Mouse (Mus musculus) CH12.LX (cell line): ENCODE data around the gene Rrp1. TPM values are rescaled to one million over a fixed set of nuclear protein-coding genes. Genes with fewer than 3 reads are reported as not detected.

Experiments used
- DNase-seq: peaks from one replicate; pipeline ENCODE4 v3.0.0-alpha.2; 2013; ENCODE audit errors: extremely low read depth
- H3K27ac ChIP-seq: 2 replicates; pipeline ENCODE4 v1.5.1; 2012; ENCODE audit warnings: low read depth, mild to moderate bottlenecking, control low read depth, moderate library complexity; ENCODE audit not compliant: insufficient read depth
- H3K27me3 ChIP-seq: replicated peaks from 2 replicates; pipeline ENCODE3; 2012; ENCODE audit warnings: inconsistent platforms
- H3K36me3 ChIP-seq, 2 experiments: replicated peaks in 1 of 2; 2 replicates each; pipeline versions ENCODE3 to v1.6.1; 2012; ENCODE audit warnings: inconsistent platforms in 1 of 2, low read length in 1 of 2, mild to moderate bottlenecking in 1 of 2, mixed read lengths in 1 of 2, moderate library complexity in 1 of 2; ENCODE audit not compliant: control insufficient read depth in 1 of 2, insufficient read depth in 1 of 2
- H3K4me1 ChIP-seq, 2 experiments: 2 replicates each; pipeline ENCODE4 v1.6.1; 2012; ENCODE audit warnings: inconsistent platforms in 1 of 2, moderate library complexity in 1 of 2; ENCODE audit not compliant: insufficient read depth in 2 of 2, control insufficient read depth in 1 of 2
- H3K4me2 ChIP-seq: 2 replicates; pipeline ENCODE4 v1.6.1; 2012; ENCODE audit warnings: low read depth, mild to moderate bottlenecking, control low read depth; ENCODE audit not compliant: poor library complexity, insufficient read depth, severe bottlenecking
- H3K4me3 ChIP-seq, 3 experiments: fragments of 150-350 bp in 1 of 3; sonication (generic) in 1 of 3; replicated peaks in 1 of 3; 2 replicates each; pipeline versions ENCODE3 to v1.5.1; 2011 to 2012; ENCODE audit warnings: low read depth in 2 of 3, low read length in 2 of 3, mild to moderate bottlenecking in 2 of 3, moderate library complexity in 2 of 3, control low read depth in 1 of 3, improper control_type of control experiment in 1 of 3, inconsistent platforms in 1 of 3, mixed read lengths in 1 of 3; ENCODE audit not compliant: poor library complexity in 1 of 3
- H3K79me2 ChIP-seq: replicated peaks from 2 replicates; pipeline ENCODE4 v1.6.1; 2012; ENCODE audit warnings: mild to moderate bottlenecking, moderate library complexity; ENCODE audit not compliant: control insufficient read depth, poor library complexity, insufficient read depth, severe bottlenecking; ENCODE audit errors: extremely low read depth
- H3K9ac ChIP-seq: 2 replicates; pipeline ENCODE4 v1.6.1; 2012; ENCODE audit warnings: low read depth, mild to moderate bottlenecking, control low read depth, moderate library complexity; ENCODE audit not compliant: insufficient read depth
- H3K9me3 ChIP-seq: replicated peaks from 2 replicates; pipeline ENCODE3; 2012; ENCODE audit warnings: low read length, inconsistent platforms, mixed read lengths
- CTCF ChIP-seq, 2 experiments: IDR thresholded peaks in 1 of 2; conservative IDR thresholded peaks in 1 of 2; 2 replicates each; pipeline ENCODE4 v1.5.1; 2011 to 2012; ENCODE audit warnings: low read depth in 2 of 2, low read length in 2 of 2, improper control_type of control experiment in 1 of 2, inconsistent platforms in 1 of 2, mild to moderate bottlenecking in 1 of 2, moderate library complexity in 1 of 2
- E2F4 ChIP-seq: IDR thresholded peaks from 2 replicates; pipeline ENCODE4 v1.6.1; 2011; ENCODE audit warnings: low read depth, low read length, improper control_type of control experiment; ENCODE audit not compliant: insufficient replicate concordance
- HCFC1 ChIP-seq: IDR thresholded peaks from 2 replicates; pipeline ENCODE4 v1.6.1; 2012; ENCODE audit warnings: low read depth, mild to moderate bottlenecking, inconsistent platforms, low read length, improper control_type of control experiment
- IRF4 ChIP-seq: IDR thresholded peaks from 2 replicates; pipeline ENCODE4 v1.6.1; 2014; ENCODE audit warnings: low read depth, mild to moderate bottlenecking, inconsistent platforms, low read length, improper control_type of control experiment
- JUN ChIP-seq: IDR thresholded peaks from 2 replicates; pipeline ENCODE4 v1.6.1; 2011; ENCODE audit warnings: low read depth, mild to moderate bottlenecking, low read length, improper control_type of control experiment, moderate library complexity; ENCODE audit not compliant: insufficient read depth
- MAZ ChIP-seq: IDR thresholded peaks from 2 replicates; pipeline ENCODE4 v1.6.1; 2012; ENCODE audit warnings: low read depth, mild to moderate bottlenecking, inconsistent platforms, low read length, improper control_type of control experiment, moderate library complexity
- MXI1 ChIP-seq: IDR thresholded peaks from 2 replicates; pipeline ENCODE4 v1.6.1; 2011; ENCODE audit warnings: mild to moderate bottlenecking, low read depth, low read length, improper control_type of control experiment
- NELFE ChIP-seq: IDR thresholded peaks from 2 replicates; pipeline ENCODE4 v1.6.1; 2011; ENCODE audit warnings: low read depth, low read length, improper control_type of control experiment
- NRF1 ChIP-seq: IDR thresholded peaks from 2 replicates; pipeline ENCODE4 v1.6.1; 2014; ENCODE audit warnings: low read depth, mild to moderate bottlenecking, inconsistent platforms, low read length, improper control_type of control experiment, moderate library complexity
- POLR2A ChIP-seq: IDR thresholded peaks from 2 replicates; pipeline ENCODE4 v1.6.1; 2011; ENCODE audit warnings: low read depth, mild to moderate bottlenecking, improper control_type of control experiment, low read length
- POLR2AphosphoS2 ChIP-seq: IDR thresholded peaks from 2 replicates; pipeline ENCODE4 v1.6.1; 2011; ENCODE audit warnings: low read depth, low read length, improper control_type of control experiment
- RAD21 ChIP-seq: IDR thresholded peaks from 2 replicates; pipeline ENCODE4 v1.6.1; 2011; ENCODE audit warnings: low read depth, mild to moderate bottlenecking, low read length, improper control_type of control experiment, moderate library complexity
- RCOR1 ChIP-seq: conservative IDR thresholded peaks from 2 replicates; pipeline ENCODE4 v1.6.1; 2012; ENCODE audit warnings: low read depth, mild to moderate bottlenecking, inconsistent platforms, low read length, improper control_type of control experiment
- SIN3A ChIP-seq: IDR thresholded peaks from 2 replicates; pipeline ENCODE4 v1.6.1; 2012; ENCODE audit warnings: low read length, improper control_type of control experiment, inconsistent platforms
- USF1 ChIP-seq: IDR thresholded peaks from 2 replicates; pipeline ENCODE4 v1.6.1; 2014; ENCODE audit warnings: low read depth, mild to moderate bottlenecking, inconsistent platforms, low read length, improper control_type of control experiment
- USF2 ChIP-seq: conservative IDR thresholded peaks from 2 replicates; pipeline ENCODE4 v1.6.1; 2011; ENCODE audit warnings: low read depth, low read length, improper control_type of control experiment
- ZC3H11A ChIP-seq: IDR thresholded peaks from 2 replicates; pipeline ENCODE4 v1.6.1; 2012; ENCODE audit warnings: low read depth, mild to moderate bottlenecking, inconsistent platforms, low read length, improper control_type of control experiment
- dilution Hi-C: fragments of 300-500 bp; cut with MboI; formaldehyde crosslinking; loops from 2 replicates; pipeline ENCODE4 v1.14.3; 2020; ENCODE audit warnings: low sequenced_read_pairs; ENCODE audit not compliant: extremely low pct_unique_long_range_greater_than_20kb, extremely low pct_ligation_motif_present
- in situ Hi-C: fragments of 300-500 bp; cut with MboI; formaldehyde crosslinking; loops from 3 replicates; pipeline ENCODE4 v1.14.3; 2019; ENCODE audit warnings: low sequenced_read_pairs, low pct_ligation_motif_present, low pct_unique_long_range_greater_than_20kb, mixed read lengths
- polyA plus RNA-seq: library from polyadenylated mRNA; unstranded; fragments of >175 nt; gene quantifications from 2 replicates; pipeline ENCODE4 v1.2.1, GENCODE M21; 2012; ENCODE audit warnings: low read depth; ENCODE audit not compliant: insufficient read length
- total RNA-seq, 2 experiments: library from RNA; depleted of rRNA; stranded (reverse); fragments of 300-350 nt in 1 of 2; fragments of >200 nt in 1 of 2; gene quantifications; 2 replicates each; pipeline ENCODE4 v1.2.3; 2012 to 2014

Rrp1 gene
- total and polyA plus RNA-seq, 3 experiments = 138 to 327 (median 189) TPM

DNA sequence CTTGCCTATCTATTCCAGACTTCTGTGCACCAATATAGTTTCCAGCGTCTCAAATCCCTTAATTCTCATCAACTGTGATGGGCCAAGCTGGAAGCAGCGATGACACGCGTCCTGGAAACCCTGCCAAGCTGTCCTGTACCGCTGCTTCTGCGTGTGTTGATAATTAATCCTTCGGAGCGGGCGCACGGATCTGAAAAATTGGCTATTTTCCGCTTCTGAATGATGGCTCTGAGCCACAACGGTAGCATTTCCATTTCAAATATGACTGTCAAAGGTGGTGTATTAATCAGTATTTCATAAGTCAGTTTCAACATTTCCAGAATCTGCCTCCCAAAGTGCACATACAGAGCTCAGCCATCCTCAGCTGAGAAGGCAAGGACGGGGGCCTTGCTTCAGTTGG lies 43.9 kb upstream of the Rrp1 start:
- Histone ChIP-seq H3K36me3 (peaks cover 0 to 14% of the 10 kb centered on the region in 2 experiments), H3K27me3 (no peaks in the 10 kb centered on the region), H3K4me1 (peaks cover 15 to 52% of the 10 kb centered on the region in 2 experiments), H3K4me2 (no peak overlapping the region), H3K79me2 (no peaks in the 10 kb centered on the region), H3K9ac (no peak overlapping the region), H3K27ac (no peak overlapping the region), H3K9me3 (no peaks in the 10 kb centered on the region), H3K4me3 (no peak overlapping the region)
- TF ChIP-seq MAZ = no peak
- TF ChIP-seq E2F4 = no peak
- TF ChIP-seq USF2 = no peak
- TF ChIP-seq RCOR1 = no peak
- TF ChIP-seq CTCF (conservative IDR thresholded peaks at IDR 0.05 in 1 of 2, IDR thresholded peaks at IDR 0.05 in 1 of 2; ENCODE audit: low read depth in 2 of 2, low read length in 2 of 2) = no peak
- no peak for TF ChIP-seq SIN3A
- TF ChIP-seq POLR2AphosphoS2 = no peak
- dilution Hi-C loops = no loop called here
- in situ Hi-C loops = no loop called here
- DNase-seq = no peak

DNA sequence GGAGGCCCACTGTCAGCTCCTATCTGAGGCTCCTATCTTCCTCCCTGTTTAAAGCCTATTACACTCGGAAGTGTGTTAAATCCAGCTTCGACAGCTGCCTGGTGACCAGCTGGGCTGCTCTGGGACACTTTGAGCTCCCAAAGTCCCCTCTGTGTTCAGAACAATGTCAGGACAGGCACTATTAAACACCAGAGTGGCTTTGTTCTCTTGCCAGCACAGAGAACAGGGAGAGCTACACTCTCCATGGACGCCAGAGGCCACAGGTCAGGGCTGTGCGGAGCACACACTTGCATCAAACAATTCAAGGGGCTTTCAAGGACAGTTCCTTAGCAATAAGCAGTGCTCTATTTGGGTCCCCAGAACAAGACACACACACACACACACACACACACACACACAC lies 39.8 kb upstream of the Rrp1 start:
- Histone ChIP-seq H3K4me2 (no peak overlapping the region), H3K79me2 (no peaks in the 10 kb centered on the region), H3K27me3 (no peaks in the 10 kb centered on the region), H3K9me3 (no peaks in the 10 kb centered on the region), H3K27ac (no peak overlapping the region), H3K4me1 (peaks cover 0 to 13% of the 10 kb centered on the region in 2 experiments; a peak in 3 of 4 replicates), H3K4me3 (no peak overlapping the region), H3K36me3 (peaks cover 8 to 46% of the 10 kb centered on the region in 2 experiments), H3K9ac (no peak overlapping the region)
- DNase-seq = no peak
- in situ Hi-C loops = no loop called here
- dilution Hi-C loops = no loop called here
- no peak for TF ChIP-seq HCFC1
- TF ChIP-seq NELFE = no peak
- TF ChIP-seq IRF4 = no peak
- TF ChIP-seq NRF1 = no peak
- no peak for TF ChIP-seq MXI1
- TF ChIP-seq JUN = no peak
- TF ChIP-seq ZC3H11A = no peak
- TF ChIP-seq POLR2A = no peak
- TF ChIP-seq MAZ = no peak

DNA sequence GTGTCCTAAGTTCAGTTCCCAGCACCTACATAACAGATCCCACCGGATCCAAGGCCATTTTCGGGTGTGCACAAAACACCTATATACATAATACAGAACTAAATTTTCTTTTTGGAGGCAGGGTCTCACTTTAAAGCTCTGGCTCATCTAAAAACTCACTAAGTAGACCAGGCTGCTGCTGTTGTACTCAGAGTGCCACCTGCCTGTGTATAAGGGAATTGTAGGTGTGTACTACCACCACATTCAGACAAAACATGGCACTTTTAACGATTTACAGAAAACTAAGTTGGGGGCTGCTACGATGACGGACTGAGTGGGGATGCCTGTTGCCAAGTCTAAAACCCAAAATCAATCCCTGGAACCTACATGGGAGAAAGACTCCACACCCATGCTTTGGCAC lies 37.9 kb upstream of the Rrp1 start:
- in situ Hi-C loops (no loop called here), dilution Hi-C loops (no loop called here)
- Histone ChIP-seq H3K27ac (no peak overlapping the region), H3K27me3 (no peaks in the 10 kb centered on the region), H3K4me3 (no peak overlapping the region), H3K9me3 (no peaks in the 10 kb centered on the region), H3K4me1 (no peaks in the 10 kb centered on the region), H3K79me2 (no peaks in the 10 kb centered on the region), H3K9ac (no peak overlapping the region), H3K4me2 (no peak overlapping the region), H3K36me3 (peaks cover 19 to 60% of the 10 kb centered on the region in 2 experiments)
- no peak for DNase-seq
- TF ChIP-seq CTCF (conservative IDR thresholded peaks at IDR 0.05 in 1 of 2, IDR thresholded peaks at IDR 0.05 in 1 of 2; ENCODE audit: low read depth in 2 of 2, low read length in 2 of 2) (peak; percentile 36 to 49; a peak in 3 of 4 replicates), USF1 (no peak), RAD21 (peak; percentile 33)
